Mouse (Mus musculus) spleen, adult 2 months (tissue): ENCODE data around the gene Stab1. TPM values are rescaled to one million over a fixed set of nuclear protein-coding genes. Genes with fewer than 3 reads are reported as not detected.

ENCODE experiments used
- DNase-seq, 2 experiments: peaks; one replicate each; pipeline versions ENCODE4 v3.0.0 to v3.0.0-alpha.2; 2012 to 2021; ENCODE audit warnings: low spot score in 2 of 2, low read depth in 1 of 2
- H3K27ac ChIP-seq: fragments of 200-500 bp; 2 replicates; pipeline ENCODE4 v1.5.1; 2012; ENCODE audit warnings: low read length, inconsistent platforms; ENCODE audit not compliant: insufficient read depth
- H3K27me3 ChIP-seq: fragments of 200-500 bp; 2 replicates; pipeline ENCODE4 v1.6.1; 2012; ENCODE audit warnings: mild to moderate bottlenecking, moderate library complexity, low read length, inconsistent platforms; ENCODE audit not compliant: control insufficient read depth, insufficient read depth
- H3K36me3 ChIP-seq: fragments of 200-500 bp; 2 replicates; pipeline ENCODE4 v1.6.1; 2012; ENCODE audit warnings: mild to moderate bottlenecking, low read length, inconsistent platforms; ENCODE audit not compliant: control insufficient read depth, insufficient read depth
- H3K4me1 ChIP-seq: fragments of 200-500 bp; 2 replicates; pipeline ENCODE4 v1.6.1; 2011; ENCODE audit warnings: inconsistent platforms; ENCODE audit not compliant: control insufficient read depth, insufficient read depth, insufficient read length
- H3K4me3 ChIP-seq: fragments of 200-500 bp; 2 replicates; pipeline ENCODE4 v1.5.1; 2011; ENCODE audit warnings: mild to moderate bottlenecking, inconsistent platforms; ENCODE audit not compliant: insufficient read depth, insufficient read length; ENCODE audit errors: extremely low read depth
- CTCF ChIP-seq: fragments of 200-500 bp; IDR thresholded peaks from 2 replicates; pipeline ENCODE4 v1.5.1; 2011; ENCODE audit warnings: mild to moderate bottlenecking, inconsistent platforms; ENCODE audit not compliant: insufficient read depth, insufficient read length, insufficient replicate concordance; ENCODE audit errors: extremely low read depth
- POLR2A ChIP-seq: fragments of 200-500 bp; IDR thresholded peaks from 2 replicates; pipeline ENCODE4 v1.6.1; 2011; ENCODE audit warnings: low read depth, low read length, inconsistent platforms
- WGBS: fragments of 180-500 bp; shearing (Covaris S2); methylation state at CpG from one replicate; pipeline ENCODE4 v1.1.7; 2018; 5-methylcytosine and 5-hydroxymethylcytosine counted together
- polyA plus RNA-seq: library from polyadenylated mRNA; depleted of rRNA; stranded (reverse); fragments of >200 nt; gene quantifications from 2 replicates; pipeline ENCODE4 v1.2.3, GENCODE M21; 2012

Stab1 gene
- polyA plus RNA-seq, 1 experiment: 44.3 TPM

- WGBS: 88% methylated on average over 3 of the region's 3 CpGs
- no peak for DNase-seq
- TF ChIP-seq CTCF: no peak
- no peak for TF ChIP-seq POLR2A
- H3K27me3 ChIP-seq: no peaks in the 10 kb centered on the region
- no peaks in the 10 kb centered on the region; the same call in 1 of the 2 replicates for H3K4me1 ChIP-seq
- no peaks in the 10 kb centered on the region for H3K36me3 ChIP-seq
- no peak overlapping the region for H3K4me3 ChIP-seq
- no peak overlapping the region for H3K27ac ChIP-seq
Observed at GRCm38 (mm10) chr14:31212499-31212898, 44.1 kb upstream of the Stab1 start.

- H3K27me3 ChIP-seq: no peaks in the 10 kb centered on the region
- TF ChIP-seq CTCF: no peak
- no peak for TF ChIP-seq POLR2A
- 91% methylated on average over 6 of the region's 6 CpGs for WGBS
- no peak for DNase-seq
- no peak overlapping the region for H3K27ac ChIP-seq
- no peak overlapping the region for H3K4me3 ChIP-seq
- no peaks in the 10 kb centered on the region for H3K36me3 ChIP-seq
- peaks cover 2% of the 10 kb centered on the region; the same call in 1 of the 2 replicates for H3K4me1 ChIP-seq
Observed at GRCm38 (mm10) chr14:31211854-31212253, 43.4 kb upstream of the Stab1 start.

- WGBS: 94% methylated on average over 4 of the region's 4 CpGs
- Histone ChIP-seq H3K36me3 (no peaks in the 10 kb centered on the region), H3K27me3 (no peaks in the 10 kb centered on the region), H3K4me3 (no peak overlapping the region), H3K27ac (no peak overlapping the region), H3K4me1 (peaks cover 2% of the 10 kb centered on the region; the same call in 1 of the 2 replicates)
- TF ChIP-seq CTCF: no peak
- no peak for TF ChIP-seq POLR2A
- DNase-seq: no peak
Observed at GRCm38 (mm10) chr14:31209133-31209557, 40.7 kb upstream of the Stab1 start.

- Histone ChIP-seq H3K4me3 (peak within 1 kb of the TSS; percentile 76; the same call in 1 of the 2 replicates), H3K36me3 (peaks cover 5% of the 10 kb centered on the region), H3K27ac (peak within 1 kb of the TSS; percentile 4; the same call in 1 of the 2 replicates), H3K27me3 (no peaks in the 10 kb centered on the region), H3K4me1 (peaks cover 2% of the 10 kb centered on the region; the same call in 1 of the 2 replicates)
- 89% methylated on average over 2 of the region's 2 CpGs for WGBS
- no peak for DNase-seq
- TF ChIP-seq POLR2A (no peak), CTCF (no peak)
Observed at GRCm38 (mm10) chr14:31208084-31208483, 39.6 kb upstream of the Stab1 start, which contains the start of gene Tnnc1. Tnnc1 (plus strand) TSS chr14:31208312.

- Histone ChIP-seq H3K36me3 (peaks cover 10% of the 10 kb centered on the region), H3K4me3 (peak overlapping the region; percentile 76), H3K4me1 (peaks cover 2% of the 10 kb centered on the region; the same call in 1 of the 2 replicates), H3K27me3 (no peaks in the 10 kb centered on the region), H3K27ac (peak overlapping the region; percentile 4; the same call in 1 of the 2 replicates)
- no peak for DNase-seq
- WGBS: 73% methylated on average over 13 of the region's 13 CpGs
- TF ChIP-seq POLR2A (no peak), CTCF (no peak)
Observed at GRCm38 (mm10) chr14:31207070-31207830, 38.8 kb upstream of the Stab1 start.

GRCm38 (mm10) chr14:31206472-31206981 is 38.1 kb upstream of the Stab1 start:
- Histone ChIP-seq H3K27me3 (no peaks in the 10 kb centered on the region), H3K27ac (peak overlapping the region; percentile 70), H3K4me1 (peaks cover 2% of the 10 kb centered on the region; the same call in 1 of the 2 replicates), H3K36me3 (peaks cover 15% of the 10 kb centered on the region), H3K4me3 (peak overlapping the region; percentile 83)
- DNase-seq: peak; percentile 84 to 95
- peak; percentile 85 for TF ChIP-seq POLR2A
- TF ChIP-seq CTCF: no peak
- under 1% methylated on average over 46 of the region's 48 CpGs for WGBS
